Mouse (Mus musculus): ENCODE data around the gene Trio.

The Trio gene

GRCm38 (mm10) chr15:27697632-27698031, 328.0 kb downstream of the Trio start:
- no peaks in the 10 kb centered on the region for H3K36me3 ChIP-seq (ENCODE audit: control insufficient read depth, insufficient read depth, low read length, poor library complexity, severe bottlenecking)
- no peaks in the 10 kb centered on the region for H3K27me3 ChIP-seq (ENCODE audit: control insufficient read depth, insufficient read depth, low read length, poor library complexity, severe bottlenecking)
- no peak for DNase-seq (ENCODE audit: low read depth, low spot score)

GRCm38 (mm10) chr15:27693235-27693634, 332.4 kb downstream of the Trio start:
- Histone ChIP-seq H3K27me3 (ENCODE audit: control insufficient read depth, insufficient read depth, low read length, poor library complexity, severe bottlenecking) (no peaks in the 10 kb centered on the region), H3K36me3 (ENCODE audit: control insufficient read depth, insufficient read depth, low read length, poor library complexity, severe bottlenecking) (no peaks in the 10 kb centered on the region)
- no peak for DNase-seq (ENCODE audit: low read depth, low spot score)

GRCm38 (mm10) chr15:27692161-27692560, 333.5 kb downstream of the Trio start:
- DNase-seq (ENCODE audit: low read depth, low spot score): no peak
- no peaks in the 10 kb centered on the region for H3K27me3 ChIP-seq (ENCODE audit: control insufficient read depth, insufficient read depth, low read length, poor library complexity, severe bottlenecking)
- H3K36me3 ChIP-seq (ENCODE audit: control insufficient read depth, insufficient read depth, low read length, poor library complexity, severe bottlenecking): no peaks in the 10 kb centered on the region

- no peaks in the 10 kb centered on the region for H3K36me3 ChIP-seq (ENCODE audit: control insufficient read depth, insufficient read depth, low read length, poor library complexity, severe bottlenecking)
- no peaks in the 10 kb centered on the region for H3K27me3 ChIP-seq (ENCODE audit: control insufficient read depth, insufficient read depth, low read length, poor library complexity, severe bottlenecking)
- DNase-seq (ENCODE audit: low read depth, low spot score): no peak
Measured at GRCm38 (mm10) chr15:27691213-27691612, 334.4 kb downstream of the Trio start.

GRCm38 (mm10) chr15:27688041-27688651, 337.5 kb downstream of the Trio start:
- H3K27me3 ChIP-seq (ENCODE audit: control insufficient read depth, insufficient read depth, low read length, poor library complexity, severe bottlenecking): no peaks in the 10 kb centered on the region
- DNase-seq (ENCODE audit: low read depth, low spot score): no peak
- no peaks in the 10 kb centered on the region for H3K36me3 ChIP-seq (ENCODE audit: control insufficient read depth, insufficient read depth, low read length, poor library complexity, severe bottlenecking)

GRCm38 (mm10) chr15:27684813-27685212, 340.8 kb downstream of the Trio start:
- DNase-seq (ENCODE audit: low read depth, low spot score): no peak
- no peaks in the 10 kb centered on the region; the same call in 1 of the 2 replicates for H3K27me3 ChIP-seq (ENCODE audit: control insufficient read depth, insufficient read depth, low read length, poor library complexity, severe bottlenecking)
- H3K36me3 ChIP-seq (ENCODE audit: control insufficient read depth, insufficient read depth, low read length, poor library complexity, severe bottlenecking): no peaks in the 10 kb centered on the region

- Histone ChIP-seq H3K36me3 (ENCODE audit: control insufficient read depth, insufficient read depth, low read length, poor library complexity, severe bottlenecking) (no peaks in the 10 kb centered on the region), H3K27me3 (ENCODE audit: control insufficient read depth, insufficient read depth, low read length, poor library complexity, severe bottlenecking) (no peaks in the 10 kb centered on the region; the same call in 1 of the 2 replicates)
- no peak for DNase-seq (ENCODE audit: low read depth, low spot score)
Measured at GRCm38 (mm10) chr15:27683206-27683605, 342.4 kb downstream of the Trio start.

- Histone ChIP-seq H3K36me3 (ENCODE audit: control insufficient read depth, insufficient read depth, low read length, poor library complexity, severe bottlenecking) (no peaks in the 10 kb centered on the region), H3K27me3 (ENCODE audit: control insufficient read depth, insufficient read depth, low read length, poor library complexity, severe bottlenecking) (no peaks in the 10 kb centered on the region; the same call in 1 of the 2 replicates)
- DNase-seq (ENCODE audit: low read depth, low spot score): no peak
Measured at GRCm38 (mm10) chr15:27682619-27683018, 343.0 kb downstream of the Trio start.

- Histone ChIP-seq H3K36me3 (ENCODE audit: control insufficient read depth, insufficient read depth, low read length, poor library complexity, severe bottlenecking) (no peaks in the 10 kb centered on the region), H3K27me3 (ENCODE audit: control insufficient read depth, insufficient read depth, low read length, poor library complexity, severe bottlenecking) (no peaks in the 10 kb centered on the region; the same call in 1 of the 2 replicates)
- peak; percentile 96 for DNase-seq (ENCODE audit: low read depth, low spot score)
Measured at GRCm38 (mm10) chr15:27681419-27682187, 344.0 kb downstream of the Trio start, which contains the start of gene Otulinl. TSS of gene Otulinl (minus strand) at chr15:27681579.

- no peak for DNase-seq (ENCODE audit: low read depth, low spot score)
- H3K27me3 ChIP-seq (ENCODE audit: control insufficient read depth, insufficient read depth, low read length, poor library complexity, severe bottlenecking): no peaks in the 10 kb centered on the region; the same call in 1 of the 2 replicates
- H3K36me3 ChIP-seq (ENCODE audit: control insufficient read depth, insufficient read depth, low read length, poor library complexity, severe bottlenecking): no peaks in the 10 kb centered on the region
Measured at GRCm38 (mm10) chr15:27680997-27681396, 344.7 kb downstream of the Trio start.
